Mouse (Mus musculus): ENCODE data around the gene Ttc3. TPM values are rescaled to one million over a fixed set of nuclear protein-coding genes. Genes with fewer than 3 reads are reported as not detected.

The Ttc3 gene
- polyA plus RNA-seq, 1 experiment from 2014 or later = 484 TPM

DNA sequence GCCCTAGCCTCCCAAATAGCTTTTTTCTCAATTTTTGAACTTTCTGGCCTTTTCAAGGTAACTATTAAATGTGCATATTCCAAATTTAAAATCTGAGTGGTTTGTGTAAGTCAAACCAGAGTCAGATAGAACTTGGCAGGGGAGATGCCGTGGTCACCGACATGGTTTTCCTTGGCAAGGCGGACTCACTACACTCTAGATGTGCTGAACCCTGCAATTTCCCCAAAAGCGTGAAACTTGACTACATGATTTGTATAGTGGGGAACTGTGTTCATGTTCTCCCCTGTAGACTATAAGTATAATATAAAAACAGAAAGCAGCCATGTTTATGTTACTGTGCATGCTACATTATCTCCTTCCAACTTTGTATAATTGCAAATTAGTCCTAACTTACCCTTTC lies 58.5 kb downstream of the Ttc3 start:
- 96% methylated on average over 4 of the region's 4 CpGs for WGBS
- Histone ChIP-seq H3K4me1 (replicated peaks; ENCODE audit: control insufficient read depth, insufficient read depth, low read length) (no peaks in the 10 kb centered on the region), H3K36me3 (ENCODE audit: control insufficient read depth, insufficient read depth, low read length) (peaks cover 21% of the 10 kb centered on the region; the same call in 1 of the 2 replicates), H3K4me3 (ENCODE audit: low read depth, low read length) (no peak overlapping the region), H3K9me3 (ENCODE audit: control insufficient read depth, low read length) (no peaks in the 10 kb centered on the region), H3K9ac (ENCODE audit: low read length) (no peak overlapping the region), H3K27ac (ENCODE audit: low read depth, low read length) (no peak overlapping the region), H3K27me3 (ENCODE audit: control insufficient read depth, insufficient read depth, low read length) (no peaks in the 10 kb centered on the region), H3K4me2 (ENCODE audit: low read depth, low read length, severe bottlenecking) (no peak overlapping the region)
- DNase-seq (ENCODE audit: low spot score) (no peak), ATAC-seq (replicated peaks; ENCODE audit: low FRiP score) (no peak)

DNA sequence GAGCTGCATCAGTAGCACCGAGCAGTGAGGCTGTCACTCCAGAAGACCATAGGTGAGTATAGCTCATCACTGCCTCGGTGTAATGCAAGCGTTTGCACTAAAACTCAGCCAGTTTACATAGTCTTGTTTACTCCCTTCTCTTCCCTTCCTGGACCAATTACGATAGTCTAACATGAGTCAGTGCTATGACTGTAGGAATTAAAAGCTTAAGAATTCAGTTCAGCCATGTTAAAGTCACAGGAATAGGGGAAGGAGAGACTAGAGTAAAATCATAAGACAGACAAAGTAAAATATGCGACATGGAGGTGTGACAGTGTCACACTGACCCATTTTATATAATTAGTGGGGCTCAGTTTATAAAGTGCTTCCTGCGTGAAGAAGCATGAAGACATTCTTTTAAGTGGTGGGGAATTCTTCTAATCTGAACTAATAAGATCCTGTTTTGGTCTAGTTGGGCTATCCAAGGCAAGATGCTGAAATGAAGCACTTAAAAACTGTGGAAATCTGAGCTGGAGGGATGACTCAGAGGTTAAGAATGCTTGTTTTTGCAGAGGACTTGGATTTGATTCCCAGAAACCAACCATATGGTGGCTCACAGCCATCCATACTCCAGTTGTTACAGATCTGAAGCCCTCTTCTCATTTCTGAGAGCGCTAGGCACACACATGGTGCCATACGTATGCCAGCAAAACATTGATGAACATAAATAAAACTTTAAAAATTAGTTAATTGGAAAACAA lies 65.2 kb downstream of the Ttc3 start:
- 95% methylated on average over 8 of the region's 8 CpGs for WGBS
- H3K4me3 ChIP-seq (ENCODE audit: low read depth, low read length) = no peak overlapping the region
- H3K36me3 ChIP-seq (ENCODE audit: control insufficient read depth, insufficient read depth, low read length) = peaks cover 44% of the 10 kb centered on the region
- no peak for DNase-seq (ENCODE audit: low spot score)
- no peak overlapping the region for H3K9ac ChIP-seq (ENCODE audit: low read length)
- H3K27ac ChIP-seq (ENCODE audit: low read depth, low read length) = no peak overlapping the region
- H3K4me2 ChIP-seq (ENCODE audit: low read depth, low read length, severe bottlenecking) = no peak overlapping the region
- no peaks in the 10 kb centered on the region for H3K9me3 ChIP-seq (ENCODE audit: control insufficient read depth, low read length)
- no peak for ATAC-seq (replicated peaks; ENCODE audit: low FRiP score)
- no peaks in the 10 kb centered on the region for H3K27me3 ChIP-seq (ENCODE audit: control insufficient read depth, insufficient read depth, low read length)
- H3K4me1 ChIP-seq (replicated peaks; ENCODE audit: control insufficient read depth, insufficient read depth, low read length) = no peaks in the 10 kb centered on the region

DNA sequence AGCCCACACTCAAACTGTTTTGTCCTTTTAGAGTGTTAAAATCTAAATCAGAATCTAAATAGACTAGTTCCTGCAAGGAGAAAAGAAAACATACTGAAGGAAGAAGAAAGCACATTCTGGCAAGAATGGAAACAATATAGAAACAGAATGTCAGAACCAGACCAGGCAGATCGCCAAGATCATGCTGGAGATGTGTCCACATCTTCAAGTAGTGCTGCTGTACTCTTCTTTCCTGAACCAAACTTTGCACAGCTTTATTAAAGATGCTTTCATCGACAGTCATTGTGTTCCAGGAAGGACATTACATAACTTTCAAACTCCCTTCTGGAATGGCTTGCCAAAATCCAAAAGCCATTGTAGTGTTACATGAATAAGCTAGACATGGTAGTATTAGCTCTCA lies 66.4 kb downstream of the Ttc3 start:
- 90% methylated on average over 2 of the region's 2 CpGs for WGBS
- no peaks in the 10 kb centered on the region for H3K27me3 ChIP-seq (ENCODE audit: control insufficient read depth, insufficient read depth, low read length)
- H3K27ac ChIP-seq (ENCODE audit: low read depth, low read length) = no peak overlapping the region
- H3K9me3 ChIP-seq (ENCODE audit: control insufficient read depth, low read length) = no peaks in the 10 kb centered on the region
- peaks cover 44% of the 10 kb centered on the region for H3K36me3 ChIP-seq (ENCODE audit: control insufficient read depth, insufficient read depth, low read length)
- no peaks in the 10 kb centered on the region for H3K4me1 ChIP-seq (replicated peaks; ENCODE audit: control insufficient read depth, insufficient read depth, low read length)
- H3K4me2 ChIP-seq (ENCODE audit: low read depth, low read length, severe bottlenecking) = no peak overlapping the region
- ATAC-seq (replicated peaks; ENCODE audit: low FRiP score) (no peak), DNase-seq (ENCODE audit: low spot score) (no peak)
- no peak overlapping the region for H3K9ac ChIP-seq (ENCODE audit: low read length)
- no peak overlapping the region for H3K4me3 ChIP-seq (ENCODE audit: low read depth, low read length)

DNA sequence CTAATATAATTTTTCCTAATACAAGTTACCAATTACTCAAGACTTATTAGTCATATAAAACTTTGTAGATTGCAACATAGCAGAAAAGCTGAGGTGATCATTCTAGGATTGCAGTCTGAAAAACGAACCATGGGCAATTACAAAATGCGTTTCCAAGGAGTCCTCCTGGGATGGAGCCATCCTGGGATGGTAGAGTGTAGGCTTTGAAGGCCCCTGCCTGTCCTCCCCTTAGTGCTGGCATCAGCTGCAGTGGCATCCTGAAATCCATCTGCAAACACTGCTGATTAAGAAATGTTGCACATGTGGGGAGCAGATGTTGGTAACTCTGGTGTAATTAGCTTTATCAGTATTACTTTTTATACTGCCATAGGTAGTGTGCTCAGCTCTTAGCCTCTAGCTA lies 70.9 kb downstream of the Ttc3 start:
- Histone ChIP-seq H3K4me3 (ENCODE audit: low read depth, low read length) (no peak overlapping the region), H3K27me3 (ENCODE audit: control insufficient read depth, insufficient read depth, low read length) (no peaks in the 10 kb centered on the region), H3K4me1 (replicated peaks; ENCODE audit: control insufficient read depth, insufficient read depth, low read length) (no peaks in the 10 kb centered on the region), H3K27ac (ENCODE audit: low read depth, low read length) (no peak overlapping the region), H3K36me3 (ENCODE audit: control insufficient read depth, insufficient read depth, low read length) (peaks cover 43% of the 10 kb centered on the region), H3K9me3 (ENCODE audit: control insufficient read depth, low read length) (no peaks in the 10 kb centered on the region), H3K9ac (ENCODE audit: low read length) (no peak overlapping the region), H3K4me2 (ENCODE audit: low read depth, low read length, severe bottlenecking) (no peak overlapping the region)
- DNase-seq (ENCODE audit: low spot score) (no peak), ATAC-seq (replicated peaks; ENCODE audit: low FRiP score) (no peak)
- 94% methylated on average over 2 of the region's 2 CpGs for WGBS

DNA sequence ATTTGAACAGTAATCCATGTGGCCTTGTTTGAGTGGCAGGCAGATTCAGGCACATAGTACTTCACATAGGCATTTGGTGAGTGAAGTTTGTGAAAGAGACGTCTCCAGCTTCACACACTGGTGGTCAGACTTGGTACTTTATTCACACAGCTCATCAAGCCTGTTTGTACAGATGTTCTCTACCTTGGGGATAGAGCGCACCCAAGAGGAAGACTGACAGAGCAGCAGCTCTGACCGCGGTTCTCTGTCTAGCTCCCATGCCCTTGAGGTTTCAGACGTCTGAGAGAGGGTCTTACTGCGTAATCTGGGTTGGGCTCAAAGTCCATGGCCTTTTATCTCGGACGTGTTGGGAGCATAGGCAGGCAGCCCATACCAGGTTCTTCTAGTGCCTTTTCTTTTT lies 78.7 kb downstream of the Ttc3 start:
- WGBS = 84% methylated on average over 8 of the region's 8 CpGs
- DNase-seq (ENCODE audit: low spot score) = no peak
- Histone ChIP-seq H3K9ac (ENCODE audit: low read length) (no peak overlapping the region), H3K36me3 (ENCODE audit: control insufficient read depth, insufficient read depth, low read length) (peaks cover 8% of the 10 kb centered on the region; the same call in 1 of the 2 replicates), H3K4me3 (ENCODE audit: low read depth, low read length) (no peak overlapping the region), H3K9me3 (ENCODE audit: control insufficient read depth, low read length) (no peaks in the 10 kb centered on the region), H3K27me3 (ENCODE audit: control insufficient read depth, insufficient read depth, low read length) (no peaks in the 10 kb centered on the region), H3K4me1 (replicated peaks; ENCODE audit: control insufficient read depth, insufficient read depth, low read length) (no peaks in the 10 kb centered on the region), H3K4me2 (ENCODE audit: low read depth, low read length, severe bottlenecking) (no peak overlapping the region), H3K27ac (ENCODE audit: low read depth, low read length) (no peak overlapping the region)
- ATAC-seq (replicated peaks; ENCODE audit: low FRiP score) = no peak

DNA sequence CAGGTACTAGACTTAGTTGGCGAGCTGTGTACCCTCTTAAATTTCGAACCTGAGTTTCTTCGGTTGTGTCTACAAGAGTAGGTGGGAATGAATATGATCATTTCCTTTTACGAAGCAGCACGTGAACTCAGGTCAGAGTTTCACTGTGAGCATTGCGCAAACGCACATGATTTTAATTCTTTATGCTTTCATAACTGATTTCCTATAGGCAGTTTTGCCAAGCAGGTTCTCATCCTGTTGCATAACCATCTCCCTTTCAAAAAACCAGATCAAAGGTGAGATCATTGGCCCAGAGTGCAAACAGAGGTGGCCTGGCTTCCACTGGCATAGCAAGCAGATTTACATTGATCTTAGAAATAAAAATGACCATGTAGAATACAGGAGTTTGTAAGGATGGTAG lies 79.2 kb downstream of the Ttc3 start:
- WGBS = 94% methylated on average over 7 of the region's 7 CpGs
- Histone ChIP-seq H3K4me1 (replicated peaks; ENCODE audit: control insufficient read depth, insufficient read depth, low read length) (no peaks in the 10 kb centered on the region), H3K36me3 (ENCODE audit: control insufficient read depth, insufficient read depth, low read length) (peaks cover 8% of the 10 kb centered on the region; the same call in 1 of the 2 replicates), H3K9ac (ENCODE audit: low read length) (no peak overlapping the region), H3K4me2 (ENCODE audit: low read depth, low read length, severe bottlenecking) (no peak overlapping the region), H3K27me3 (ENCODE audit: control insufficient read depth, insufficient read depth, low read length) (no peaks in the 10 kb centered on the region), H3K4me3 (ENCODE audit: low read depth, low read length) (no peak overlapping the region), H3K9me3 (ENCODE audit: control insufficient read depth, low read length) (no peaks in the 10 kb centered on the region), H3K27ac (ENCODE audit: low read depth, low read length) (no peak overlapping the region)
- DNase-seq (ENCODE audit: low spot score) = no peak
- ATAC-seq (replicated peaks; ENCODE audit: low FRiP score) = no peak

DNA sequence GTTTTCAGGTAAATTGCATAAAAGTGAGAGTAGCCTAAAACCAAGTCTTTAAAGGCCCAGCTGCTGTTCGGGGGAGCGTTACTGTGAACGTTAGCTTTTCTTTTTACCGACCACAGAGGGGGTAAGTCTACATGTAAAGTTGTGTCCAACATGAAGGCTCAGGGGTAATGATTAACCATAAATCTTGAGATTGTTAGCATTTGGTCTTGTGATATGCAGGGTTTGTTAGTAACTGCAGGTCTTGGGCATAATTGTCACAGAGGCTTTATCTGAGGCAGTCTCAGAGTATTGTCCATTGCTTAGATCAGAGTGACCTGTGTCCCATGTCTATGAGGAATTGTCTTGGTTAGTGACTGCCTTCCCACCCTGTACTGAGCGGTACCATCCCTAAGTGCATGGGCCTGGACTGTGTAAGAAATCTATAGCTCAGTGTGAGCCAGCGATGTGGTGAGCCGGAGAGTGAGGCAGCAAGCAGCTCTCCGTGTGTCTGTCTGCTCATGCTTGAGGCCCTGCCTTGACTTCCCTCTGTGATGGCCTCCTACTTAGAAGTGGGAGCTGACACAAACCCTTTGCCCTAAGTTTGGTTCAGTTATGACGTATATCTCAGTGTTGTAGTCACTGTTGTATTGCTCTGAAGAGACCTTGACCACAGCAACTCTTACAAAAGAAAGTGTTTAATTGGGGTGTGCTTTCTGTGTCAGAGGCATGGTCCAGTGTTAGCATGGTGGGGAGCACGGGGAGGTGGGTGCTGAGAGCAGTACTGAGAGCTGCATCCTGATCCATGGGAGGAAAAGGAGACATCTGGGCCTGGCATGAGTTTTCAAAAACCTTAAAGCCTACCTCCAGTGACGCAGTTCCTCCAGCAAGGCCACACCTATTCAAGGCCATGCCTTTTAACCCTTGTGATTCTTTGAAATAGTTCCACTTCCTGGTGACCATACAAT lies 81.4 kb downstream of the Ttc3 start:
- Histone ChIP-seq H3K9ac (ENCODE audit: low read length) (no peak overlapping the region), H3K36me3 (ENCODE audit: control insufficient read depth, insufficient read depth, low read length) (peaks cover 7% of the 10 kb centered on the region; the same call in 1 of the 2 replicates), H3K27ac (ENCODE audit: low read depth, low read length) (no peak overlapping the region), H3K27me3 (ENCODE audit: control insufficient read depth, insufficient read depth, low read length) (no peaks in the 10 kb centered on the region), H3K4me3 (ENCODE audit: low read depth, low read length) (no peak overlapping the region), H3K9me3 (ENCODE audit: control insufficient read depth, low read length) (no peaks in the 10 kb centered on the region), H3K4me2 (ENCODE audit: low read depth, low read length, severe bottlenecking) (no peak overlapping the region), H3K4me1 (replicated peaks; ENCODE audit: control insufficient read depth, insufficient read depth, low read length) (no peaks in the 10 kb centered on the region)
- DNase-seq (ENCODE audit: low spot score) = no peak
- WGBS = 93% methylated on average over 11 of the region's 11 CpGs
- no peak for ATAC-seq (replicated peaks; ENCODE audit: low FRiP score)

DNA sequence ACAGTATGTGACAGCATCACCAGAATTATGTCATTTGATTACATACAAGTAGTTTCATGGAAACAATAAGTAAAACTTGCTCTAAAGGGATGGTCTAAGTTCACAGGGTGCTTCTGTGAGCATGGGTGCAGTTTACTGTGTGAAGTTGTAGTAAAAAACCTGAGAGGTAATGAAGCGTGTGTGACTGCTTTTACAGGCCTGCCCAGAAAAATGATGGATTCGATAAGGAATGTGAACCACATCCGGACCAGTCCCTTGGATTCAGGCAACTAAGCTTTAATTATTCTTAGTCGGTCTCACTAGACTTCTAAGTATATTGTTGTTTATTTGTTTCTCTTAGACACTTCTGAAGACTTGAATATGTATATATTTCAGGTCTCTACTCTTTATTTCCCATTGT lies 82.3 kb downstream of the Ttc3 start:
- Histone ChIP-seq H3K27me3 (ENCODE audit: control insufficient read depth, insufficient read depth, low read length) (no peaks in the 10 kb centered on the region), H3K9me3 (ENCODE audit: control insufficient read depth, low read length) (no peaks in the 10 kb centered on the region), H3K4me3 (ENCODE audit: low read depth, low read length) (no peak overlapping the region), H3K27ac (ENCODE audit: low read depth, low read length) (no peak overlapping the region), H3K36me3 (ENCODE audit: control insufficient read depth, insufficient read depth, low read length) (peaks cover 10% of the 10 kb centered on the region; the same call in 1 of the 2 replicates), H3K4me2 (ENCODE audit: low read depth, low read length, severe bottlenecking) (no peak overlapping the region), H3K9ac (ENCODE audit: low read length) (no peak overlapping the region), H3K4me1 (replicated peaks; ENCODE audit: control insufficient read depth, insufficient read depth, low read length) (no peaks in the 10 kb centered on the region)
- ATAC-seq (replicated peaks; ENCODE audit: low FRiP score) = no peak
- DNase-seq (ENCODE audit: low spot score) = no peak
- 90% methylated on average over 4 of the region's 4 CpGs for WGBS

Data from forebrain, embryonic 11.5 days (tissue).